Mouse (Mus musculus) midbrain, embryonic 10.5 days (tissue): Measurements from ENCODE around the gene Clec1b. TPM values are rescaled to one million over a fixed set of nuclear protein-coding genes. Genes with fewer than 3 reads are reported as not detected.

Experiments used
- DNase-seq: peaks from one replicate; pipeline ENCODE4 v3.0.0-alpha.2; 2017; ENCODE audit warnings: low spot score
- H3K27ac ChIP-seq: fragments of 300-500 bp; sonication (generic); replicated peaks from 2 replicates; pipeline ENCODE4 v1.5.1; 2016; ENCODE audit warnings: mild to moderate bottlenecking
- H3K27me3 ChIP-seq: fragments of 300-500 bp; sonication (generic); 2 replicates; pipeline ENCODE4 v1.6.1; 2016; ENCODE audit warnings: low read depth, mild to moderate bottlenecking; ENCODE audit not compliant: poor library complexity, severe bottlenecking
- H3K36me3 ChIP-seq: fragments of 300-500 bp; sonication (generic); 2 replicates; pipeline ENCODE4 v1.6.1; 2016; ENCODE audit warnings: mild to moderate bottlenecking, moderate library complexity
- H3K4me1 ChIP-seq: fragments of 300-500 bp; sonication (generic); 2 replicates; pipeline ENCODE4 v1.6.1; 2016
- H3K4me3 ChIP-seq: fragments of 300-500 bp; sonication (generic); 2 replicates; pipeline ENCODE4 v1.5.1; 2016; ENCODE audit warnings: mild to moderate bottlenecking, moderate library complexity
- H3K9me3 ChIP-seq: fragments of 300-500 bp; sonication (generic); replicated peaks from 2 replicates; pipeline ENCODE4 v1.6.1; 2016; ENCODE audit warnings: mild to moderate bottlenecking
- WGBS: fragments of 180-500 bp; shearing (Covaris S2); methylation state at CpG from one replicate; pipeline ENCODE4 v1.1.7; 2016; 5-methylcytosine and 5-hydroxymethylcytosine counted together
- polyA plus RNA-seq: library from polyadenylated mRNA; unstranded; fragments of >200 nt; fragmentation: Nextera tagmentation; extraction: Ambion mirVana; gene quantifications from 2 replicates; pipeline ENCODE4 v1.2.1, GENCODE M21; 2016

The Clec1b gene
- polyA plus RNA-seq, 1 experiment from 2014 or later, result 20.7 TPM

DNA sequence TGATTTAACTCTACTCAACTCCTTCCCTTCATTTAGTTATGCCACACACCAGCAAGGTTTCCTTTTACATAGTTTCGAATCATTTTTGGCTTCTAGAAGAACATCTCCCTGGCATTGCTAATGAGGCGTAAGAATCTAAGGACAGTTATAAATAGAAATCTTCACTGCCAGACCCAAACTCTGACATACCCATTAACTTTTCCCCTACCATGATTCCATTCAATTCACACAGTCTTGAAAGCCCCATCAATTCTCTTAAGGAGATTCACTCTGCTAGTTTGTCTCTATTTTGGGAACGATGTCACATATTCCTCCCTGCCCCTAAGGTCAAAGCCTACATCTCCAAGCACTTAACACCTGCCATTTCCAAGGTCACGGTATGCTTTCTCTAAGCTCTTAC is 12.1 kb upstream of the Clec1b start:
- Histone ChIP-seq H3K27ac (no peak overlapping the region), H3K27me3 (no peaks in the 10 kb centered on the region), H3K9me3 (no peaks in the 10 kb centered on the region), H3K4me1 (0 out of 2 replicates have a peak, but pooled peaks cover 4% of the 10 kb centered on the region), H3K36me3 (no peaks in the 10 kb centered on the region), H3K4me3 (no peak overlapping the region)
- DNase-seq, result no peak
- 78% methylated on average over 4 of the region's 4 CpGs for WGBS

DNA sequence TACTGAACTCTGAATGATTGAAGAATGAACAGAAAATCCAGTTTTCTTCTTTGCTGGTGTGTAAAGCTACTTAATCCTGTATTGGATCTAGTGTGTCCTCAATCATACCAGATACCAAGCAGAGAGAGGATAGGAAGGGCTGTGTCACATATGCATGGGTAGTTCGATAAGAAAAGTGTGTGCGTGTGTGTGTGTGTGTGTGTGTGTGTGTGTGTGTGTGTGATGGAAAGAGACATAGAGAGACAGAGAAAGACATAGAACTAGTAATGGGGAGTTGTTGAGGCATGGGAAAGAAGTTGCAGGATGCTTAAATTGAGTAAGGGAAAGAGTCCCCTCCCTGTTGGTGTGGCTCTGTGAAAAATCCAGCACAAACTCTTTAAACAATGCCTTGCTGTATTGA is 11.3 kb upstream of the Clec1b start, which contains the start of gene Clec12b:
Clec12b (minus strand) TSS at position 101 of the 400 bp plus-strand sequence.
- Histone ChIP-seq H3K9me3 (no peaks in the 10 kb centered on the region), H3K27me3 (no peaks in the 10 kb centered on the region), H3K4me3 (no peak within 1 kb of the TSS), H3K36me3 (no peaks in the 10 kb centered on the region), H3K27ac (no peak within 1 kb of the TSS), H3K4me1 (0 out of 2 replicates have a peak, but pooled peaks cover 4% of the 10 kb centered on the region)
- 82% methylated on average over 2 of the region's 2 CpGs for WGBS
- no peak for DNase-seq

DNA sequence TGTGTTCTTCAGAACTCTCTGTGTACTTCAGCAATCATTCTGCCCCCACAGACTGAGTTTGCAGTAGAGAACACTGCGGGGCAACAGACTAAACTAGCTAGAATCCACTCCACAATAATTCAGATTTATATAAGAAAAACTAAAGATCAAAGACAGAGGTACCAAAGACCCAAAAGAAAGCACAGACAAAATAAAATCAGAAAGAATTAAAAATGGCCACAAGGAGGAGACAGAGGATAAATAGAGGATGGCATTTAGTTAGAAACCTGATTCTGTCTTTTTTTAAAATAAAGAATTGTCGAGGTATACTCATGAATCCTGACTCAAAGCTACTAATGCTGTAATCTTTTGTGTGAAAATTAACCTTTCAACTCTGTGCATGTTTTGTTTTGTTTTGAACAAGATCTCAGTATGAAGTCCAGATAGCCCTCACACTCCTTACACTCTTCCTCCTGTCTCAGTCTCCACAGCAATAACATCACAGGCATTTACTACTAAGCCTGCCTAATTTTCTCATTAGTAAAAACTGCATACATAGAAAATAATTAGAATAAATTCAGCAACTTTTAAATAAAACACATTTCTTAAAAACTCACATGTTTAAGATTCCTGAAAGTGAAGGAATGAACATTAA is 3.9 kb upstream of the Clec1b start:
- no peak for DNase-seq
- 34% methylated on average over 2 of the region's 2 CpGs for WGBS
- Histone ChIP-seq H3K4me3 (no peak overlapping the region), H3K36me3 (no peaks in the 10 kb centered on the region), H3K27ac (no peak overlapping the region), H3K27me3 (no peaks in the 10 kb centered on the region), H3K4me1 (no peaks in the 10 kb centered on the region), H3K9me3 (no peaks in the 10 kb centered on the region)

DNA sequence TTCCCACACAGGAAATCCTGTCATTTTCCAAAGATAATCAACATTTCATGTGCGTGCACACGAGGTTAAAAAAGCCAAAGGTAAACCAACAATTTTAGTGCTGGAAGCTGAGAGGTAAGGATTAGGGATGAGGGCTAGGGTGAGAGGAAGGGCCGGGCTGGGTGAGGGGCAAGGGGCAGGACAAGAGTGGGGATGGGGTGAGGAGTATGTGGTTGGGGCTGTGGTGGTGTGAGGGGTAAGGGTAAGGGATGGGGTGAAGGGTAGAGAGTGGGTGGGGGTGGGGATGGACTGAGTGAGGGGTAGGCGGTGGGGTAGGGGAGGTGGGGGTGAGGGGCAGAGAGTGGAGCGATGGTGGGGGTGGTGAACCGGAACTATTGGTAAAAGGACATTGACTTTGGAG is 3.4 kb upstream of the Clec1b start:
- DNase-seq, result no peak
- no peaks in the 10 kb centered on the region for H3K27me3 ChIP-seq
- 81% methylated on average over 6 of the region's 6 CpGs for WGBS
- H3K9me3 ChIP-seq, result no peaks in the 10 kb centered on the region
- no peaks in the 10 kb centered on the region for H3K4me1 ChIP-seq
- H3K36me3 ChIP-seq, result no peaks in the 10 kb centered on the region
- no peak overlapping the region for H3K4me3 ChIP-seq
- H3K27ac ChIP-seq, result no peak overlapping the region

DNA sequence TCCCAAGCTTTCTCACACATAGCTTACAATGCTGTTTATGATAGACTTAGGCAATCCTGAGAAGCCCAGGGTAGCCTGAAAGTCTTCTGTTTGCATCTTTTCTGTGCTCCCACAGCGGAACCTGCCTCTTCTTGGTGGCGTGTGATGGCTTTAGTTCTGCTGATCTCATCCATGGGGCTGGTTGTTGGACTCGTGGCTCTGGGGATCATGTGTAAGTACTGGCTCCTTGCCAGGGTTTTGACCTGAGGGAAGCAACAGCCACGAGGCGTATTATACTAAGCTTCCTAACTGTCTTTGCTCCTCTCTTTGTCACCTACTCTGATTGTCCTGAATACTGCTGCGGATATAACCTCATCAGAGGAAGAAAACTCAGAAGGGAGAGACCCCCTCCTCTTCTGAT is 2.8 kb downstream of the Clec1b start:
- 77% methylated on average over 6 of the region's 6 CpGs for WGBS
- Histone ChIP-seq H3K9me3 (no peaks in the 10 kb centered on the region), H3K27ac (no peak overlapping the region), H3K4me3 (no peak overlapping the region), H3K27me3 (no peaks in the 10 kb centered on the region), H3K36me3 (no peaks in the 10 kb centered on the region), H3K4me1 (peaks cover 4% of the 10 kb centered on the region; the same call in 1 of the 2 replicates)
- no peak for DNase-seq

DNA sequence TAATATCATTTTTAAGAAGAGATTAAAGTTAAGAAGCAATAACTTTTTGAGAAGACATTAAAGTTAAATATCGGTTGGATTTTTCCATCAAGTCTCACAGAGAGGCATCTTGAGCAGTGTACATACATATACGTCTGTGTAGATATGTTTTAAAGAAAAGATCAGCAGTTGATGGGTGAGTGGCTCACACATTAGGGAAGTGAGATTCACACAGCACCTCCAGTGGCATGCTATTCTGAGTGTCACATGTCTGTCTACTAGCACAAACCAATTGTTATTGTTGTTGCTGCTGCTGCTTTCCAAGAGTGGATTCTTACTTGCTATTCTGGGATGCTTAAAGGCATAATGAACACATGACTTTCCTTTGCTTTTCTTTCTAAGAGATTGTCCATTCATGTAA is 5.3 kb downstream of the Clec1b start:
- Histone ChIP-seq H3K27ac (no peak overlapping the region), H3K4me3 (no peak overlapping the region), H3K27me3 (no peaks in the 10 kb centered on the region), H3K4me1 (peaks cover 4% of the 10 kb centered on the region; the same call in 1 of the 2 replicates), H3K9me3 (no peaks in the 10 kb centered on the region), H3K36me3 (no peaks in the 10 kb centered on the region)
- no peak for DNase-seq
- 85% methylated on average over 2 of the region's 2 CpGs for WGBS

DNA sequence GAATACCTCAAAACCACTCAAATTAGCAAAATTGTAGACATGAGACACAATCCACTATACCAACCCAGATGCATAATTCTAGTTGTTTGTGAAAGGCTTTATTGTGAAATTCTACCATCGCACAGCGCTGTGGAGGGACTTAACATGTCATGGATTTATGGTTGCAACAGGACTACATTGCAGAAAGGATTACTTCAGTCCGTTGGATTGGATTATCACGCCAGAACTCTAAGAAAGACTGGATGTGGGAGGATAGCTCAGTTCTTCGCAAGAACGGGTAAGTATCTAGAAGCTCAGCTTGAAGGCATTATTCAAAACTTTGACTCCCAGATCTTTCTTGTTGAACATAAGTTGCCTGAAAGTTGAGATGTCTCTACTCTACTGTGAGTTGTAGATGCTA is 6.3 kb downstream of the Clec1b start:
- H3K27ac ChIP-seq, result no peak overlapping the region
- H3K9me3 ChIP-seq, result no peaks in the 10 kb centered on the region
- no peaks in the 10 kb centered on the region for H3K27me3 ChIP-seq
- 66% methylated on average over 6 of the region's 6 CpGs for WGBS
- no peaks in the 10 kb centered on the region for H3K36me3 ChIP-seq
- peaks cover 4% of the 10 kb centered on the region; the same call in 1 of the 2 replicates for H3K4me1 ChIP-seq
- DNase-seq, result no peak
- H3K4me3 ChIP-seq, result no peak overlapping the region

DNA sequence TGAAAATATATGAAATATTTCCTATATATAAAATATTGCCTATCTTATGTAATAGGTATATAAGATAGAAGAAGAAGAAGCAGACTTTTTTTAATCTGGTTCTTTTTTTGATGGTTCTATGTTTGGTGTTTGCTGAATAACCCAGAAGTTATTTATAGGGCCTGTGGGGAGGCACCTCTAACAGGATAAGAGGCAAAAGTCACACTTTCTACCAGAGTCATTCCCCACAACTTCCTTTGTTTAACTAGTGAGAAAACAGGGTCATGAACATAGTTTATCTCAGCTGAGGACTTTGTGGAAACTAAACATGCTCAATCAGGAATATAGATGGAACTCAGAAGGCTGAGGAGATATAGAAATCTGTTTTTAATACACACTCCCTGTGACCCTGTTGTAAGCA is 8.9 kb downstream of the Clec1b start:
- H3K9me3 ChIP-seq, result no peaks in the 10 kb centered on the region
- H3K4me1 ChIP-seq, result peaks cover 4% of the 10 kb centered on the region; the same call in 1 of the 2 replicates
- no peaks in the 10 kb centered on the region for H3K27me3 ChIP-seq
- no peak overlapping the region for H3K27ac ChIP-seq
- H3K4me3 ChIP-seq, result no peak overlapping the region
- H3K36me3 ChIP-seq, result no peaks in the 10 kb centered on the region
- no peak for DNase-seq

DNA sequence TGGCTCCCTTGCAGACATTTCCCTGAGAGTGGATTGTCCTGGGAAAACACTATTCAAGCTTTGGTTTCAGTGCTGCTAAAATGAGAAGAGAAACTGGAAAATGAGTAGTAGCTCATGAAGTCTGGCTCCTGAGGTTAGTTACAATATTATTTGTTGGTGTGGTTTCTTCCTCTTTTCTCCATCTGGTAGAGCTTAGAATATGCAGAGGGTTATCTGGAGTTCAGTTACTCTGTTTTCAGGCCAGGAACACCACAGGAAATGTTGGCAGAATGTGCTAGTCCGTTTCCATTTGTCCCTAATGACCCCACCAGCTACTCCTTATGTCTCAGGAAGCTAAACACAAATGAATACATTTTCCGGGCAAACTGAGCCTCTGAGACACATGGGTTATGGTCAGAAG is 10.2 kb downstream of the Clec1b start:
- 57% methylated on average over 2 of the region's 2 CpGs for WGBS
- H3K4me3 ChIP-seq, result no peak overlapping the region
- no peak for DNase-seq

DNA sequence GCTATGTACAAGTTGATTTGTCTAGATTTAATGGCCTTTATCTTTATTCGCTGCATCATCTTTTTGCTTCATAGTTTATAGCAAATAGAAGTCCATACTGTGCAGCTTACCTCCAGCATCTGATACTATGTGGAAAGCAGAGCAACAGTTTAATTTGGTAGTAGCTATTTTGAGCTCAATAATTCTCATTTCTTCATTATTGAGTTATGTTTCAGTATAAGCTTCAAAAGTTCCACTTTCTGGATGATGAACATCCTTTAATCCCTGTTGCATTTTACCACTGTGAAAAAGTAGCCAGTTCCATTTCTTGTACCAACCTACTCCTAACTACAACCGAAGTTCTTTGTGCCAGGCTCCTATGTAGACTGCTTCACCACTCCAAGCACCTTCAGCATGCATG is 11.5 kb downstream of the Clec1b start, which contains the start of gene Clec9a:
Clec9a (plus strand) TSS at position 301 of the 400 bp plus-strand sequence.
- no peaks in the 10 kb centered on the region for H3K9me3 ChIP-seq
- WGBS, result 90% methylated on average over 2 of the region's 2 CpGs
- no peak within 1 kb of the TSS for H3K4me3 ChIP-seq

More for the DNA sequence above, 10.2 kb downstream of the Clec1b start:
- no peaks in the 10 kb centered on the region for H3K27me3 ChIP-seq
- no peaks in the 10 kb centered on the region for H3K36me3 ChIP-seq
- no peak overlapping the region for H3K27ac ChIP-seq
- H3K4me1 ChIP-seq, result peaks cover 4% of the 10 kb centered on the region; the same call in 1 of the 2 replicates
- no peaks in the 10 kb centered on the region for H3K9me3 ChIP-seq

DNA sequence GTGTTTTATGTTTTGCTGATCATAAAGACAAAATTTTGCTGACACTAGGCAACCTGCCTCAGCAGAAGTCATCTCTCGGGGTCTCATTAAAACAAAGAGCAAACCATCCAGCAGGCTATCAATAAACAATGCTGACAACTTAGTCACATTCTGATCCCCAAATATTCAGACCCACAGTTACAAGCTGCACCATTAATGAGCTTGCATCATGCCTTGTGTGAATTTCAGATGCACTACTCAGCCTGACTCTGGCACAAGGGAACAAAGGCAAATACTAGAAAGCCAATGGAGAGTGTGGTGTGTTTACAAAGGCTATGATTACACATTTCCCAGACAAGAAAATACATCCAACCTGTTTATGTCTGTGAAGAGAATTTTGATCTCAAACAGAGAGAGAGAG is 17.1 kb downstream of the Clec1b start:
- Histone ChIP-seq H3K36me3 (no peaks in the 10 kb centered on the region), H3K27me3 (no peaks in the 10 kb centered on the region), H3K27ac (no peak overlapping the region), H3K4me3 (no peak overlapping the region), H3K9me3 (no peaks in the 10 kb centered on the region), H3K4me1 (no peaks in the 10 kb centered on the region)
- WGBS, result 84% methylated on average over 1 of the region's 1 CpGs
- DNase-seq, result no peak

More for the DNA sequence above, 11.5 kb downstream of the Clec1b start, which contains the start of gene Clec9a:
- H3K27ac ChIP-seq, result no peak within 1 kb of the TSS
- no peaks in the 10 kb centered on the region for H3K36me3 ChIP-seq
- peaks cover 4% of the 10 kb centered on the region; the same call in 1 of the 2 replicates for H3K4me1 ChIP-seq
- no peak for DNase-seq
- no peaks in the 10 kb centered on the region for H3K27me3 ChIP-seq

DNA sequence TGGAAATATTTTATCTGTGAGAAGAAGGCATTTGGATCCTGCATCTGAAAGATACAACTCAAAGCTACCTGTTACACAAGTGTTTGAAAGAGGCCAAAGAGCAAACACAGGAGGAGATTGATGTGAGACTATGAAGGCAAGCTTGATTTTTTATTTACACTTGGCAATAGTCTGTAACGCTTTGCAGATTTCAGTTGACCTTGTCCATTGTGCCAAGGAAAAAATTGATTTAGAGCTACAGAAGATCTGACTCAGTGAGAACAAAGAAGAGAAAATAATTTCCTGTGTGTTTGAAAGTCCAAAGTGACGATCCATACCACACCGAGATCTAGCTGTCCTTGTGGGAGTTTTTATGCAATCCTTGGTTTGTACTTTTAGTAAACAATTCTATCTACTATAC is 25.2 kb downstream of the Clec1b start:
- 89% methylated on average over 3 of the region's 3 CpGs for WGBS
- H3K27ac ChIP-seq, result no peak overlapping the region
- H3K4me1 ChIP-seq, result no peaks in the 10 kb centered on the region
- H3K4me3 ChIP-seq, result no peak overlapping the region
- no peaks in the 10 kb centered on the region for H3K9me3 ChIP-seq
- no peaks in the 10 kb centered on the region for H3K27me3 ChIP-seq
- H3K36me3 ChIP-seq, result no peaks in the 10 kb centered on the region
- DNase-seq, result no peak

DNA sequence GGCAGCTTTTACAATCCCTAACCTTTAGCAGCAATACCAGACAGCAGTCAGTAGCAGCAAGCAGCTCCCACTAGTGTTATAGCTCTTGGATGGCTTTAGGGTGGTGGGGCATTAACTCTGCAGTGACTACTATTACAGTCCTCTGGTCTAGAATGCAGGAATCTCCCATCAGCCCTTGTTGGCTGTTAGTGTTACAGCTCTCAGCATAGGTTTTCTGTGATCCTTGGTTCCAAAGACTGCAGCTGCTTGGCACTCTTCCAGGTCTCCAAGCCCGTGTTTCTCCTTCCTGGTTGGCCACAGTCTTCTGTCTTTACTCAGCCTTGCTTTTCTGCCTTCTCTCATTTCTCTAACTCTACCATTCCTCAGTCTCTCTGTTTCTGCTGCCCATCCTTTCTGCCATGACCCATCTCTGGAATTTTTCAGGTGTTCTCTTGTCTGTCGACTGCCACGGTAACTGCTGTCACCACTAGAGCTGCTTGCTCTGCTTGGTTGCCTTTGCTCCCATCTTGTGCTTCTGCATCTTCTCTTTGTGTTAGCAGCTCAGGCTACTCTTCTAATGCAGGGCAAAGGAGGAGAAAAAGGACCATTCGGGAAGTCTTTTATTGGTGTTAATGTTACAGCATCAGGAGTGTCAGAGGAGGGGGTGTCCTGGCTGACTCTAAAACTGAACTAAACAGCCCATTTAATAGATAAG is 26.1 kb downstream of the Clec1b start:
- Histone ChIP-seq H3K9me3 (no peaks in the 10 kb centered on the region), H3K27ac (no peak overlapping the region), H3K36me3 (no peaks in the 10 kb centered on the region), H3K4me3 (no peak overlapping the region), H3K4me1 (no peaks in the 10 kb centered on the region), H3K27me3 (no peaks in the 10 kb centered on the region)
- no peak for DNase-seq
- WGBS, result 81% methylated on average over 4 of the region's 4 CpGs
